In the genomic region with DNA sequence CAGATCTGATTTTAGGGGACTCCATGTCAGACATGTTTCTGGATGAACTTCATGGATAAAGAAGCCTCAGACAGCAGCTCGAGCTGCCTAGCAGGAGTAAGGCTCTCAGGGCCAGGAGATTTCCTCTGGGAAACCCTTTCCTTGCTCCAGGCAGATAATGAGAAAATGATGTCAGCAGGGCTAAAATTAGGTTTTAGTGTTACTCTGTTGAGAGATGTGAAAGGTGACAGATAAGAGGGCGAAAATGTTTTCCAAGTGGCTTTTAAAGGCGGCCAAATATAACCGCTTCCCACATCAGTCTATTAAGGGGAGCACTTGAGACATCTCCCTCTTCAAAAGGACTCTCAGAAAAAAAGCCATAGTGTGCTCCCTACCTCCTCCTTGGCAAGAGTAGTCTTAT, we compare ENCODE assay signal across 22 mouse cellular contexts.
DNase-seq lines count a peak whose midpoint lies in the region; ATAC-seq and TF ChIP-seq lines count a peak whose summit lies in the region.
"Had no signal": no experiment of that assay in that cellular context is flagged by ENCODE, and none has a peak within 500 bp of the region (broad histone marks: within the 10 kb centered on the region; RNA-seq: fewer than 3 reads in every experiment).

No protein-coding gene starts in this region.

- peaks cover 56% of the 10 kb centered on the region for H3K4me1 ChIP-seq in heart, embryonic 10.5 days
- peaks cover 49% of the 10 kb centered on the region for H3K4me1 ChIP-seq in heart, postnatal 0 days (ENCODE audit: control insufficient read depth, insufficient read depth)
- H3K4me1 ChIP-seq in liver, embryonic 11.5 days (replicated peaks; ENCODE audit: control insufficient read depth, insufficient read depth, low read length), result 0 out of 2 replicates have a peak, but pooled peaks cover 6% of the 10 kb centered on the region
- peaks cover 21% of the 10 kb centered on the region for H3K4me1 ChIP-seq in intestine, embryonic 16.5 days (ENCODE audit: control insufficient read depth, insufficient read depth, low read length)
- H3K4me1 ChIP-seq: liver, embryonic 15.5 days had no signal

- H3K36me3 ChIP-seq in heart, embryonic 10.5 days, result peaks cover under 1% of the 10 kb centered on the region
- no peaks in the 10 kb centered on the region for H3K36me3 ChIP-seq in heart, postnatal 0 days (replicated peaks; ENCODE audit: control insufficient read depth, insufficient read depth, low read length)
- no peaks in the 10 kb centered on the region for H3K36me3 ChIP-seq in liver, embryonic 11.5 days (ENCODE audit: control insufficient read depth, insufficient read depth, low read length)
- no peaks in the 10 kb centered on the region for H3K36me3 ChIP-seq in intestine, embryonic 16.5 days (ENCODE audit: control insufficient read depth, insufficient read depth, low read length)
- H3K36me3 ChIP-seq: liver, embryonic 15.5 days; midbrain, embryonic 15.5 days had no signal

- 8% methylated on average over 4 of the region's 4 CpGs for WGBS in heart, embryonic 10.5 days
- WGBS in heart, postnatal 0 days, result 6% methylated on average over 4 of the region's 4 CpGs
- 50% methylated on average over 4 of the region's 4 CpGs for WGBS in liver, embryonic 11.5 days
- 72% methylated on average over 4 of the region's 4 CpGs for WGBS in intestine, embryonic 16.5 days

- TF ChIP-seq EP300 in heart, postnatal 0 days (IDR thresholded peaks at IDR 0.05; ENCODE audit: low read depth), result peak; percentile 60; the same call in 1 of the 2 replicates

- DNase-seq in heart, adult 11 months, result peak; percentile 93
- DNase-seq in heart, embryonic 10.5 days (ENCODE audit: low spot score), result no peak
- peak; percentile 30 for DNase-seq in MN1 (ENCODE audit: low spot score)
- peak; percentile 64 to 69 for DNase-seq in heart, adult 9 months (ENCODE audit: low spot score in 2 of 2)
- peak; percentile 84 for DNase-seq in heart, postnatal 0 days (ENCODE audit: low spot score)
- DNase-seq in liver, embryonic 11.5 days (ENCODE audit: low spot score), result no peak
- DNase-seq: adrenal gland, adult 2 months; cerebellum, adult 8-10 months; kidney, adult 18-20 months; kidney, postnatal 10 days; layer of hippocampus, postnatal 36 days; right cerebral cortex, postnatal 4 days; thymus, adult 2 months had no signal

- no peaks in the 10 kb centered on the region for H3K9me3 ChIP-seq in heart, embryonic 10.5 days
- H3K9me3 ChIP-seq in heart, postnatal 0 days (replicated peaks; ENCODE audit: control insufficient read depth, low read length), result no peaks in the 10 kb centered on the region
- no peaks in the 10 kb centered on the region for H3K9me3 ChIP-seq in liver, embryonic 11.5 days (ENCODE audit: control insufficient read depth, low read length)
- H3K9me3 ChIP-seq in intestine, embryonic 16.5 days (ENCODE audit: control insufficient read depth, low read length), result no peaks in the 10 kb centered on the region
- H3K9me3 ChIP-seq: embryonic facial prominence, embryonic 10.5 days; forebrain, embryonic 12.5 days; liver, embryonic 15.5 days; midbrain, embryonic 15.5 days had no signal

- H3K9ac ChIP-seq in heart, postnatal 0 days (replicated peaks; ENCODE audit: low read depth, low read length), result no peak overlapping the region
- no peak overlapping the region for H3K9ac ChIP-seq in liver, embryonic 11.5 days (ENCODE audit: low read depth, low read length)
- H3K9ac ChIP-seq in intestine, embryonic 16.5 days (ENCODE audit: low read depth, low read length), result no peak overlapping the region
- H3K9ac ChIP-seq: forebrain, embryonic 12.5 days; liver, embryonic 15.5 days; midbrain, embryonic 15.5 days had no signal

- TF ChIP-seq CTCF in heart, postnatal 0 days (IDR thresholded peaks at IDR 0.05; ENCODE audit: low read depth), result no peak

- H3K4me2 ChIP-seq in heart, postnatal 0 days (ENCODE audit: low read depth, low read length), result peak overlapping the region; percentile 33
- no peak overlapping the region for H3K4me2 ChIP-seq in liver, embryonic 11.5 days
- H3K4me2 ChIP-seq in intestine, embryonic 16.5 days (ENCODE audit: low read depth, low read length), result no peak overlapping the region
- H3K4me2 ChIP-seq: forebrain, embryonic 12.5 days; liver, embryonic 15.5 days; midbrain, embryonic 15.5 days had no signal

- H3K27me3 ChIP-seq in heart, embryonic 10.5 days (ENCODE audit: insufficient read depth, poor library complexity, severe bottlenecking), result peaks cover 15% of the 10 kb centered on the region; the same call in 1 of the 2 replicates
- peaks cover 4% of the 10 kb centered on the region; the same call in 1 of the 2 replicates for H3K27me3 ChIP-seq in heart, postnatal 0 days (ENCODE audit: control insufficient read depth, insufficient read depth, low read length)
- no peaks in the 10 kb centered on the region for H3K27me3 ChIP-seq in liver, embryonic 11.5 days (replicated peaks; ENCODE audit: control insufficient read depth, insufficient read depth, low read length)
- H3K27me3 ChIP-seq in intestine, embryonic 16.5 days (replicated peaks; ENCODE audit: control insufficient read depth, insufficient read depth, low read length), result no peaks in the 10 kb centered on the region
- H3K27me3 ChIP-seq: forebrain, embryonic 12.5 days; liver, embryonic 15.5 days; midbrain, embryonic 15.5 days had no signal

- H3K4me3 ChIP-seq in heart, embryonic 10.5 days, result no peak overlapping the region
- peak overlapping the region; percentile 6; the same call in 1 of the 2 replicates for H3K4me3 ChIP-seq in heart, postnatal 0 days (ENCODE audit: low read depth, low read length)
- H3K4me3 ChIP-seq in liver, embryonic 11.5 days (ENCODE audit: low read depth, low read length), result no peak overlapping the region
- H3K4me3 ChIP-seq in intestine, embryonic 16.5 days (ENCODE audit: low read length), result no peak overlapping the region
- H3K4me3 ChIP-seq: embryonic facial prominence, embryonic 10.5 days; forebrain, embryonic 12.5 days; layer of hippocampus, adult 2 months; liver, embryonic 15.5 days; midbrain, embryonic 15.5 days had no signal

- ATAC-seq in heart, postnatal 0 days (ENCODE audit: insufficient read depth, low read depth), result peak; percentile 72
- no peak for ATAC-seq in megakaryocyte progenitor cell, adult 5-6 weeks (replicated peaks; ENCODE audit: poor library complexity)
- ATAC-seq in liver, embryonic 11.5 days (replicated peaks; ENCODE audit: low FRiP score), result no peak
- ATAC-seq in intestine, embryonic 16.5 days, result no peak
- ATAC-seq: hindbrain, postnatal 0 days; lung, postnatal 0 days; midbrain, embryonic 15.5 days had no signal

- no peak overlapping the region for H3K27ac ChIP-seq in heart, embryonic 10.5 days
- no peak overlapping the region for H3K27ac ChIP-seq in heart, postnatal 0 days (ENCODE audit: low read depth)
- no peak overlapping the region for H3K27ac ChIP-seq in liver, embryonic 11.5 days (ENCODE audit: low read depth, low read length)
- H3K27ac ChIP-seq in intestine, embryonic 16.5 days (ENCODE audit: low read length), result no peak overlapping the region
- H3K27ac ChIP-seq: embryonic facial prominence, embryonic 10.5 days; forebrain, embryonic 12.5 days; hindbrain, postnatal 0 days; layer of hippocampus, adult 2 months; liver, embryonic 15.5 days; midbrain, embryonic 15.5 days had no signal

Comparison
In these comparisons a context has a peak if more than half of its experiments do, and no peak if none do; other contexts are left out.
1. DNase-seq: peak in heart, adult 11 months (single experiment), MN1 (single experiment), heart, adult 9 months (2 of 2) and heart, postnatal 0 days (single experiment); none in heart, embryonic 10.5 days (single experiment) and liver, embryonic 11.5 days (single experiment).